Mouse (Mus musculus) lung, adult 2 months (tissue): ENCODE results near the gene Clptm1l.

ENCODE experiments used
- CTCF ChIP-seq: fragments of 200-500 bp; IDR thresholded peaks from 2 replicates; pipeline ENCODE4 v1.5.1; 2011; ENCODE audit warnings: mild to moderate bottlenecking, low read length, control low read depth; ENCODE audit not compliant: insufficient read depth
- POLR2A ChIP-seq: fragments of 200-500 bp; IDR thresholded peaks from 2 replicates; pipeline ENCODE4 v1.6.1; 2011; ENCODE audit warnings: low read depth, mild to moderate bottlenecking, control low read depth, low read length, borderline replicate concordance; ENCODE audit errors: extremely low read depth

- TF ChIP-seq POLR2A (no peak), CTCF (no peak)
Measured at GRCm38 (mm10) chr13:73631837-73632236, 28.0 kb downstream of the Clptm1l start.
